Mouse (Mus musculus) megakaryocyte, embryonic 14.5 days (primary cell): ENCODE results near the gene Lrrtm1. TPM values are rescaled to one million over a fixed set of nuclear protein-coding genes. Genes with fewer than 3 reads are reported as not detected.

Source experiments
- H3K27me3 ChIP-seq: replicated peaks from 2 replicates; pipeline ENCODE3; 2012; ENCODE audit warnings: inconsistent platforms
- H3K36me3 ChIP-seq: replicated peaks from 2 replicates; pipeline ENCODE3; 2012; ENCODE audit warnings: low read length, inconsistent platforms, mixed read lengths
- H3K4me1 ChIP-seq: 2 replicates; pipeline ENCODE4 v1.6.1; 2012; ENCODE audit warnings: inconsistent platforms
- H3K4me3 ChIP-seq: replicated peaks from 2 replicates; pipeline ENCODE3; 2012; ENCODE audit warnings: moderate library complexity, mild to moderate bottlenecking, inconsistent platforms
- H3K9me3 ChIP-seq: 2 replicates; pipeline ENCODE4 v1.6.1; 2012; ENCODE audit warnings: inconsistent platforms
- FLI1 ChIP-seq: IDR thresholded peaks from 2 replicates; pipeline ENCODE4 v1.6.1; 2012; ENCODE audit warnings: low read length, inconsistent platforms, mixed read lengths
- GATA1 ChIP-seq: IDR thresholded peaks from 3 replicates; pipeline ENCODE4 v1.6.1; 2012; ENCODE audit warnings: mixed read lengths, low read length, inconsistent platforms, borderline replicate concordance
- polyA plus RNA-seq: library from polyadenylated mRNA; stranded (reverse); fragments of >175 nt; gene quantifications from 2 replicates; pipeline ENCODE4 v1.2.3, GENCODE M21; 2012; ENCODE audit warnings: low replicate concordance; ENCODE audit not compliant: insufficient read depth

Gene Lrrtm1
- polyA plus RNA-seq, 1 experiment: not detected

- H3K4me3 ChIP-seq: no peak overlapping the region
- H3K27me3 ChIP-seq: no peaks in the 10 kb centered on the region
- H3K9me3 ChIP-seq: no peaks in the 10 kb centered on the region
- no peak for TF ChIP-seq GATA1
- TF ChIP-seq FLI1: no peak
- no peaks in the 10 kb centered on the region for H3K36me3 ChIP-seq
- H3K4me1 ChIP-seq: no peaks in the 10 kb centered on the region
Observed at GRCm38 (mm10) chr6:77288402-77288801, 45.9 kb downstream of the Lrrtm1 start.

- no peaks in the 10 kb centered on the region for H3K27me3 ChIP-seq
- H3K36me3 ChIP-seq: no peaks in the 10 kb centered on the region
- H3K4me3 ChIP-seq: no peak overlapping the region
- no peaks in the 10 kb centered on the region for H3K9me3 ChIP-seq
- no peaks in the 10 kb centered on the region for H3K4me1 ChIP-seq
- TF ChIP-seq GATA1 (no peak), FLI1 (no peak)
Observed at GRCm38 (mm10) chr6:77291415-77291814, 48.9 kb downstream of the Lrrtm1 start.

GRCm38 (mm10) chr6:77301305-77301704 is 58.8 kb downstream of the Lrrtm1 start:
- no peak for TF ChIP-seq GATA1
- TF ChIP-seq FLI1: no peak
- no peaks in the 10 kb centered on the region for H3K9me3 ChIP-seq
- H3K36me3 ChIP-seq: no peaks in the 10 kb centered on the region
- H3K27me3 ChIP-seq: no peaks in the 10 kb centered on the region
- H3K4me3 ChIP-seq: no peak overlapping the region
- no peaks in the 10 kb centered on the region for H3K4me1 ChIP-seq

DNA sequence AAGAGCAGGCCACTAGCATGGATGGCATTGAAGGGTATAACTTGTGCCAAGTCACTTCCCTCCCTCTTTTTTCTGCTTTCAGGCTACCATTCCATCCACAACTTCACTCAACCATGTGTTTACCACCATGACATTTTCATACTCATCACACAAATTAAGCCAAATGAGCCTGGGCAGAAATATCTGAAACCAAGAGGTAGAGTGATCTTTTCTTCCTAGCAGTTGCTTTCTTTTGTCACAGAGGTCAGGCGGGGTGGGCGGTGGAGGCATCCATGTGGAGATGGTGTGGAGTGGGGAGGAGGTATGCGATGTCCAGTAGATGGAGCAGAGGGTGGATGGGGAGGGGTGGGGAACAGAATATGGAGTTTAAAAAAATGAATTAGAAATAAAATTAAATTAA is 64.3 kb downstream of the Lrrtm1 start:
- TF ChIP-seq GATA1 (no peak), FLI1 (no peak)
- Histone ChIP-seq H3K4me3 (no peak overlapping the region), H3K27me3 (no peaks in the 10 kb centered on the region), H3K9me3 (no peaks in the 10 kb centered on the region), H3K36me3 (no peaks in the 10 kb centered on the region), H3K4me1 (no peaks in the 10 kb centered on the region)
